Mouse (Mus musculus) midbrain, embryonic 13.5 days (tissue): ENCODE measurements around the gene Diras2. TPM values are rescaled to one million over a fixed set of nuclear protein-coding genes. Genes with fewer than 3 reads are reported as not detected.

Source experiments
- ATAC-seq: fragments of 200-750 bp; cut with Nextera tagmentation; 2 replicates; pipeline ENCODE4 v1.8.0; 2017; ENCODE audit warnings: mild to moderate bottlenecking, moderate TSS enrichment, moderate library complexity
- H3K27ac ChIP-seq: fragments of 300-500 bp; sonication (generic); 2 replicates; pipeline ENCODE4 v1.5.1; 2015; ENCODE audit warnings: inconsistent platforms, mild to moderate bottlenecking, moderate library complexity
- H3K27me3 ChIP-seq: fragments of 300-500 bp; sonication (generic); 2 replicates; pipeline ENCODE4 v1.6.1; 2015; ENCODE audit warnings: mild to moderate bottlenecking, inconsistent platforms
- H3K36me3 ChIP-seq: fragments of 300-500 bp; sonication (generic); 2 replicates; pipeline ENCODE4 v1.6.1; 2015; ENCODE audit warnings: mild to moderate bottlenecking, inconsistent platforms
- H3K4me1 ChIP-seq: fragments of 300-500 bp; sonication (generic); replicated peaks from 2 replicates; pipeline ENCODE4 v1.6.1; 2015; ENCODE audit warnings: inconsistent platforms
- H3K4me2 ChIP-seq: fragments of 300-500 bp; sonication (generic); replicated peaks from 2 replicates; pipeline ENCODE4 v1.6.1; 2015; ENCODE audit warnings: moderate library complexity, mild to moderate bottlenecking, inconsistent platforms
- H3K4me3 ChIP-seq: fragments of 300-500 bp; sonication (generic); replicated peaks from 2 replicates; pipeline ENCODE4 v1.5.1; 2015; ENCODE audit warnings: mild to moderate bottlenecking, inconsistent platforms
- H3K9ac ChIP-seq: fragments of 300-500 bp; sonication (generic); replicated peaks from 2 replicates; pipeline ENCODE4 v1.6.1; 2015; ENCODE audit warnings: mild to moderate bottlenecking, inconsistent platforms
- H3K9me3 ChIP-seq: fragments of 300-500 bp; sonication (generic); 2 replicates; pipeline ENCODE4 v1.6.1; 2016; ENCODE audit warnings: mild to moderate bottlenecking, inconsistent platforms
- WGBS: fragments of 180-500 bp; shearing (Covaris S2); methylation state at CpG from one replicate; pipeline ENCODE4 v1.1.7; 2015; 5-methylcytosine and 5-hydroxymethylcytosine counted together
- polyA plus RNA-seq: library from polyadenylated mRNA; unstranded; fragments of >200 nt; fragmentation: Nextera tagmentation; extraction: Ambion mirVana; gene quantifications from 2 replicates; pipeline ENCODE4 v1.2.1, GENCODE M21; 2015

The Diras2 gene
- polyA plus RNA-seq, 1 experiment from 2014 or later: 1.8 TPM

GRCm38 (mm10) chr13:52546288-52546687, 15.2 kb upstream of the Diras2 start:
- 88% methylated on average over 6 of the region's 6 CpGs for WGBS
- Histone ChIP-seq H3K4me1 (no peaks in the 10 kb centered on the region; the same call in 1 of the 2 replicates), H3K4me3 (no peak overlapping the region), H3K27ac (no peak overlapping the region), H3K9me3 (no peaks in the 10 kb centered on the region), H3K4me2 (no peak overlapping the region), H3K9ac (no peak overlapping the region), H3K27me3 (no peaks in the 10 kb centered on the region), H3K36me3 (no peaks in the 10 kb centered on the region)
- ATAC-seq: no peak

- no peak overlapping the region for H3K9ac ChIP-seq
- H3K4me2 ChIP-seq: no peak overlapping the region
- no peaks in the 10 kb centered on the region for H3K27me3 ChIP-seq
- 62% methylated on average over 4 of the region's 4 CpGs for WGBS
- no peaks in the 10 kb centered on the region for H3K9me3 ChIP-seq
- no peak overlapping the region for H3K4me3 ChIP-seq
- H3K36me3 ChIP-seq: no peaks in the 10 kb centered on the region
- H3K4me1 ChIP-seq: peaks cover 3% of the 10 kb centered on the region; the same call in 1 of the 2 replicates
- H3K27ac ChIP-seq: no peak overlapping the region
- no peak for ATAC-seq
Observed at GRCm38 (mm10) chr13:52542636-52543035, 11.6 kb upstream of the Diras2 start.

GRCm38 (mm10) chr13:52542036-52542526, 11.0 kb upstream of the Diras2 start:
- 71% methylated on average over 8 of the region's 8 CpGs for WGBS
- H3K27ac ChIP-seq: no peak overlapping the region
- no peaks in the 10 kb centered on the region for H3K9me3 ChIP-seq
- no peak overlapping the region for H3K9ac ChIP-seq
- no peaks in the 10 kb centered on the region for H3K27me3 ChIP-seq
- H3K36me3 ChIP-seq: no peaks in the 10 kb centered on the region
- no peak overlapping the region for H3K4me3 ChIP-seq
- no peak for ATAC-seq
- H3K4me1 ChIP-seq: peaks cover 3% of the 10 kb centered on the region; the same call in 1 of the 2 replicates
- no peak overlapping the region for H3K4me2 ChIP-seq

GRCm38 (mm10) chr13:52541385-52542035, 10.4 kb upstream of the Diras2 start:
- Histone ChIP-seq H3K4me3 (no peak overlapping the region), H3K9me3 (no peaks in the 10 kb centered on the region), H3K4me2 (no peak overlapping the region), H3K27ac (no peak overlapping the region), H3K36me3 (no peaks in the 10 kb centered on the region), H3K27me3 (no peaks in the 10 kb centered on the region), H3K9ac (no peak overlapping the region), H3K4me1 (peaks cover 3% of the 10 kb centered on the region; the same call in 1 of the 2 replicates)
- ATAC-seq: no peak
- WGBS: 74% methylated on average over 5 of the region's 5 CpGs

- H3K27me3 ChIP-seq: 0 out of 2 replicates have a peak, but pooled peaks cover 3% of the 10 kb centered on the region
- no peak overlapping the region for H3K4me3 ChIP-seq
- no peak overlapping the region for H3K9ac ChIP-seq
- H3K27ac ChIP-seq: no peak overlapping the region
- no peaks in the 10 kb centered on the region for H3K9me3 ChIP-seq
- no peak for ATAC-seq
- no peaks in the 10 kb centered on the region for H3K36me3 ChIP-seq
- H3K4me2 ChIP-seq: no peak overlapping the region
- peaks cover 3% of the 10 kb centered on the region; the same call in 1 of the 2 replicates for H3K4me1 ChIP-seq
- WGBS: 83% methylated on average over 6 of the region's 6 CpGs
Observed at GRCm38 (mm10) chr13:52539461-52539860, 8.4 kb upstream of the Diras2 start.

- no peaks in the 10 kb centered on the region for H3K9me3 ChIP-seq
- peaks cover 3% of the 10 kb centered on the region; the same call in 1 of the 2 replicates for H3K4me1 ChIP-seq
- no peaks in the 10 kb centered on the region for H3K36me3 ChIP-seq
- no peak overlapping the region for H3K4me3 ChIP-seq
- H3K27me3 ChIP-seq: peaks cover 8% of the 10 kb centered on the region; the same call in 1 of the 2 replicates
- WGBS: 92% methylated on average over 9 of the region's 9 CpGs
- H3K27ac ChIP-seq: no peak overlapping the region
- no peak overlapping the region for H3K9ac ChIP-seq
- H3K4me2 ChIP-seq: no peak overlapping the region
- ATAC-seq: no peak
Observed at GRCm38 (mm10) chr13:52538588-52539116, 7.6 kb upstream of the Diras2 start.

- 97% methylated on average over 26 of the region's 26 CpGs for WGBS
- Histone ChIP-seq H3K9ac (no peak overlapping the region), H3K36me3 (no peaks in the 10 kb centered on the region), H3K4me1 (peaks cover 3% of the 10 kb centered on the region; the same call in 1 of the 2 replicates), H3K4me3 (no peak overlapping the region), H3K27ac (no peak overlapping the region), H3K9me3 (no peaks in the 10 kb centered on the region), H3K4me2 (no peak overlapping the region), H3K27me3 (peaks cover 8% of the 10 kb centered on the region; the same call in 1 of the 2 replicates)
- no peak for ATAC-seq
Observed at GRCm38 (mm10) chr13:52537754-52538587, 6.9 kb upstream of the Diras2 start.

- Histone ChIP-seq H3K4me1 (peaks cover under 1% of the 10 kb centered on the region; the same call in 1 of the 2 replicates), H3K9ac (no peak overlapping the region), H3K27me3 (peaks cover 8% of the 10 kb centered on the region; the same call in 1 of the 2 replicates), H3K4me2 (no peak overlapping the region), H3K4me3 (no peak overlapping the region), H3K9me3 (no peaks in the 10 kb centered on the region), H3K36me3 (no peaks in the 10 kb centered on the region), H3K27ac (no peak overlapping the region)
- 0 out of 2 replicates have a peak, but pooled peaks have one; percentile 10 for ATAC-seq
- WGBS: 7% methylated on average over 4 of the region's 4 CpGs
Observed at GRCm38 (mm10) chr13:52535542-52535941, 4.5 kb upstream of the Diras2 start.

- no peak overlapping the region for H3K4me3 ChIP-seq
- ATAC-seq: no peak
- no peak overlapping the region for H3K4me2 ChIP-seq
- H3K9me3 ChIP-seq: no peaks in the 10 kb centered on the region
- 84% methylated on average over 5 of the region's 5 CpGs for WGBS
- no peak overlapping the region for H3K27ac ChIP-seq
- no peak overlapping the region for H3K9ac ChIP-seq
- H3K27me3 ChIP-seq: peaks cover 20% of the 10 kb centered on the region
- peaks cover 11% of the 10 kb centered on the region for H3K4me1 ChIP-seq
- H3K36me3 ChIP-seq: no peaks in the 10 kb centered on the region
Observed at GRCm38 (mm10) chr13:52533644-52534043, 2.6 kb upstream of the Diras2 start.

- peak overlapping the region; percentile 87 for H3K4me2 ChIP-seq
- H3K4me1 ChIP-seq: peaks cover 11% of the 10 kb centered on the region
- 3% methylated on average over 50 of the region's 50 CpGs for WGBS
Observed at GRCm38 (mm10) chr13:52530008-52530945, 802 bp downstream of the Diras2 start.

More at GRCm38 (mm10) chr13:52530008-52530945, 802 bp downstream of the Diras2 start:
- Histone ChIP-seq H3K27me3 (peaks cover 33% of the 10 kb centered on the region), H3K36me3 (no peaks in the 10 kb centered on the region), H3K4me3 (peak overlapping the region; percentile 56), H3K27ac (peak overlapping the region; percentile 74), H3K9me3 (no peaks in the 10 kb centered on the region), H3K9ac (peak overlapping the region; percentile 74)
- peak; percentile 99 for ATAC-seq
